17 mouse cellular contexts compared by ENCODE assay signal in the genomic region with DNA sequence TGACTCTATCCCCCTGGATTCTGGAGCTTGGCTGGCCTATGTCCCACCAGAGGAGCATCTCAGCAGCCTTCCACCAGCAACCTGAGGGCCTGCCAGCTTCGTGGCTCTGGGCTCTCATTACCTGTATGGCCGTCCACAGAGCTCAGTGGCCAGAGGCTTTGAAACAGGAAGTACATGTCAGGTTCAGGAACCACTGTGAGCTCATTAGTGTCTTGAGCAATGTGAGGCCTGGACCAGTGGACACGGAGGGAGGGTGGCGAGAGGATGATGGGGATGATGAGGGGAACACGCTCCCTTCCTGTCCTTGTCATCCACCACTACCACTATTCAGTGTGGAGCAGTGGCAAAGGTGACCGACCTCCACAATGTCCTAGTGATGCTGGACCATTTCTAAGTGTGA. TPM values are rescaled to one million over a fixed set of nuclear protein-coding genes. Genes with fewer than 3 reads are reported as not detected.
"Had no signal": no experiment of that assay in that cellular context is flagged by ENCODE, and none has a peak within 500 bp of the region (broad histone marks: within the 10 kb centered on the region; RNA-seq: fewer than 3 reads in every experiment).

No protein-coding gene starts in this region.

- H3K27me3 ChIP-seq: limb, embryonic 12.5 days; midbrain, embryonic 13.5 days; neural tube, embryonic 12.5 days had no signal

- H3K36me3 ChIP-seq: limb, embryonic 12.5 days; midbrain, embryonic 13.5 days; neural tube, embryonic 12.5 days had no signal

- H3K4me1 ChIP-seq: midbrain, embryonic 13.5 days had no signal

- DNase-seq: kidney, adult 8-10 months; kidney, postnatal 36 days; layer of hippocampus, adult 9-11 months; lung, adult 2 months; lung, postnatal 36 days; thymus, adult 18-20 months; thymus, postnatal 25 days had no signal

- ATAC-seq: intestine, embryonic 16.5 days; lung, postnatal 0 days; midbrain, embryonic 13.5 days had no signal

- H3K27ac ChIP-seq: kidney, postnatal 0 days; limb, embryonic 12.5 days; liver, embryonic 14.5 days; midbrain, embryonic 13.5 days; neural tube, embryonic 12.5 days had no signal

- H3K4me3 ChIP-seq: limb, embryonic 12.5 days; midbrain, embryonic 13.5 days; neural tube, embryonic 12.5 days had no signal

RNA-seq across cellular contexts. Expression of a gene that starts 30.1 kb away (rescaled TPM):
- total RNA-seq: layer of hippocampus, adult 18-20 months; layer of hippocampus, postnatal 36 days; liver, adult 2 months had no signal
- polyA plus RNA-seq: liver, adult 2 months; liver, embryonic 14.5 days had no signal
